Mouse (Mus musculus) cerebellum, adult 2 months (tissue): ENCODE data around the gene Rae1.

Experiments
- CTCF ChIP-seq: fragments of 200-500 bp; IDR thresholded peaks from 2 replicates; pipeline ENCODE4 v1.5.1; 2011; ENCODE audit warnings: low read depth, mild to moderate bottlenecking, control low read depth, low read length, moderate library complexity, borderline replicate concordance; ENCODE audit not compliant: insufficient read depth
- POLR2A ChIP-seq: fragments of 200-500 bp; IDR thresholded peaks from 2 replicates; pipeline ENCODE4 v1.6.1; 2011; ENCODE audit warnings: low read length, control low read depth, borderline replicate concordance; ENCODE audit not compliant: insufficient read depth

GRCm38 (mm10) chr2:173033531-173033930 is 33.6 kb downstream of the Rae1 start:
- TF ChIP-seq POLR2A (no peak), CTCF (no peak)
